Mouse (Mus musculus) liver, embryonic 14.5 days (tissue): Measurements from ENCODE around the gene Cenpl.

Experiments used
- CTCF ChIP-seq: IDR thresholded peaks from 2 replicates; pipeline ENCODE4 v1.5.1; 2016; ENCODE audit warnings: antibody characterized with exemption, low read depth, control low read depth
- EP300 ChIP-seq: IDR thresholded peaks from 2 replicates; pipeline ENCODE4 v1.6.1; 2016; ENCODE audit warnings: antibody characterized with exemption, low read depth

- TF ChIP-seq EP300 (no peak), CTCF (no peak)
Observed at GRCm38 (mm10) chr1:161103842-161104241, 33.3 kb downstream of the Cenpl start.
